Mouse (Mus musculus): Measurements from ENCODE around the gene Egfem1. TPM values are rescaled to one million over a fixed set of nuclear protein-coding genes. Genes with fewer than 3 reads are reported as not detected.

Egfem1 gene
- total and polyA plus RNA-seq, 2 experiments, result 0.48 to 1.5 TPM

DNA sequence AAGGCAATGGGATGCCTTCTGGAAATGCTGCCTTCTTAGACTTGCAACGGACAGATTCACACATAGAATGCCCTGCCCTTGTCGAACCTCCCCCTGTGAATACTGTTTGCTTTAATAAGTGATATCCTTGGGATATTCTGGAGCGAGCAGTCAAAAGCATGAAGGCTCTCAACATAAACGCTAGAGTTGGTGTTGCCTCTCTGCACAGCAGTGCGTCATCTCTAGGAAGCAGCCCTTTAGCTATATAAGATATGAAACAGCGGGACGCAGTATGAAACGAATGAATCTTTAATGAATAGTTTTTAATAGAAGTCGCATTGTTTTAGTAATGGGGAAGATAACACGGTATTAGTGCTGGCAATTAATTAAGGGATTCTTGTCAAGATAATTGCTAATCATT is 101.2 kb downstream of the Egfem1 start:
- DNase-seq (ENCODE audit: extremely low read depth, low read depth, low spot score), result no peak
- TF ChIP-seq POLR2A (IDR thresholded peaks at IDR 0.05; ENCODE audit: extremely low read depth, insufficient read depth, low read length), result no peak
- TF ChIP-seq CTCF (IDR thresholded peaks at IDR 0.05; ENCODE audit: low read depth, low read length), result no peak

DNA sequence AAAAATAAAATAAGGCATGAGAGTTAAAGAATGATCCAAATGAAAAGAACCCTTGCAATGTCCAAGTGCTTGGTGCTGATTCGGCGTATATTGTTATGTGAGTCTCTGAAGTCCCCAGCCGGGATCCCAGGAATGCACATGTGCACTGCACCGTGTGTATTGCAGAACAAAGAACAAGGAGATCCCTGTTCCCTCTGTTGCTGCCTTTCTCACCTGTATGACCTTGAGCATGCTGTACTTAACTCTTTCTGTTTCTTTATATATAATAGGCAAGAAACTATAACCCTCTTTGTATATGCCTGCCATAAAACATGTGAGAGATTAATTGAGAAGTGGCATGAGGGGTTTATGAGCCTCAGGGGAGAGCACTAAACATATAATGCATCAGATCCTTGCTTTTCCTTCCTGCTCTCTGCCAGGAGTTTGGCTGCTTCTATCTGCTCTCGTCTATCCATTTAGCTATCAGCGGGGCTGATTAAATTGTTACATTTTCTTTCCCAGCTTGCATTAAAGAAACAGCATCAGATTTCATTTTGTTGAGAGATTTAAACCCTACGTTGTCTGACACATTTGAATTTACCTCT is 101.9 kb downstream of the Egfem1 start:
- H3K36me3 ChIP-seq (ENCODE audit: control insufficient read depth, insufficient read depth, low read length), result no peaks in the 10 kb centered on the region
- no peak overlapping the region for H3K27ac ChIP-seq (replicated peaks; ENCODE audit: insufficient read depth, low read depth, low read length)
- no peaks in the 10 kb centered on the region for H3K79me2 ChIP-seq (ENCODE audit: control insufficient read depth, insufficient read depth, low read length)
- no peaks in the 10 kb centered on the region for H3K4me1 ChIP-seq (ENCODE audit: control insufficient read depth, insufficient read depth, low read length)
- no peak for DNase-seq (ENCODE audit: extremely low read depth, low read depth, low spot score)
- H3K9ac ChIP-seq (ENCODE audit: low read depth, low read length), result no peak overlapping the region
- no peaks in the 10 kb centered on the region for H3K27me3 ChIP-seq (ENCODE audit: control insufficient read depth, insufficient read depth, low read length)
- no peak for TF ChIP-seq CTCF (IDR thresholded peaks at IDR 0.05; ENCODE audit: low read depth, low read length)
- TF ChIP-seq POLR2A (IDR thresholded peaks at IDR 0.05; ENCODE audit: extremely low read depth, insufficient read depth, low read length), result no peak
- H3K4me3 ChIP-seq (ENCODE audit: insufficient read depth, low read depth, low read length), result no peak overlapping the region
- WGBS, result 76% methylated on average over 7 of the region's 7 CpGs

More for the DNA sequence above, 101.2 kb downstream of the Egfem1 start:
- Histone ChIP-seq H3K79me2 (ENCODE audit: control insufficient read depth, insufficient read depth, low read length) (no peaks in the 10 kb centered on the region), H3K27me3 (ENCODE audit: control insufficient read depth, insufficient read depth, low read length) (no peaks in the 10 kb centered on the region), H3K4me1 (ENCODE audit: control insufficient read depth, insufficient read depth, low read length) (no peaks in the 10 kb centered on the region), H3K36me3 (ENCODE audit: control insufficient read depth, insufficient read depth, low read length) (no peaks in the 10 kb centered on the region), H3K27ac (replicated peaks; ENCODE audit: insufficient read depth, low read depth, low read length) (no peak overlapping the region), H3K9ac (ENCODE audit: low read depth, low read length) (no peak overlapping the region), H3K4me3 (ENCODE audit: insufficient read depth, low read depth, low read length) (no peak overlapping the region)
- 90% methylated on average over 10 of the region's 10 CpGs for WGBS

DNA sequence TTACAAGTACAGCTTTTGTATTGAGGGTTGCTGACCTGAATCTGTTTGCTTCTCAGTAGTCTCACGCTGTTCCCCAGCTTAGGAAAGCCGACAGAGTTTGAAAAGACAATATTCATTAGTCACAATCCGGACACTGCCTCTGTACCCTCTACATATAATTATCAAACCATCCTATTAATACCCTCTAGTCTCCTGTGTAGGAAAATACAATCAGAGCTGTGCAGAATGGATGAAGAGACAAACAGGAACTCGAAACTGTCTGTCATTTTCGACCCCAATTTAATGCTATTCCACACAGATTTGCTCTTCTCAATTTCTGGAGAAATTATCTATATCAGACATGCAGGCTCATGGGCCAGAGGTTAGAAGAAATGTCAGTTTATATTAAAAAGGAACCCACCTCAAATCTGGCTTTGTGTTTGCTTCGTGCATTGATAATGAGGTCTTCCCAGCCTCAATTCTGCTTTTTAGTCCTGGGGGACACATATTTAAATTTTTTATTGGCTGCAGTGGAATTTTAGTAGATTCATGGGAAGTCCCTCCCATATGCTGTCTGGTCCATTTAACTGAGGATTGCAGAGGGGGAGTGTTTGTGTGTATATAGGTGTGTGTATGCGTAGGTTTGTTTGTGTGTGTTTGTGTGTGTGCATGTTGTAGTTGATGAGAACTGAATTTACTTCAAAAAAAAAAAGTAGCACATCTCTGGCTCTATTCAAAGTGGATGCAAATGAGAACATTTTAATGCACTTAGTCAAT is 102.8 kb downstream of the Egfem1 start:
- Histone ChIP-seq H3K79me2 (ENCODE audit: control insufficient read depth, insufficient read depth, low read length) (no peaks in the 10 kb centered on the region), H3K36me3 (ENCODE audit: control insufficient read depth, insufficient read depth, low read length) (no peaks in the 10 kb centered on the region), H3K27ac (replicated peaks; ENCODE audit: insufficient read depth, low read depth, low read length) (no peak overlapping the region), H3K4me1 (ENCODE audit: control insufficient read depth, insufficient read depth, low read length) (no peaks in the 10 kb centered on the region), H3K4me3 (ENCODE audit: insufficient read depth, low read depth, low read length) (no peak overlapping the region), H3K9ac (ENCODE audit: low read depth, low read length) (no peak overlapping the region), H3K27me3 (ENCODE audit: control insufficient read depth, insufficient read depth, low read length) (no peaks in the 10 kb centered on the region)
- no peak for TF ChIP-seq CTCF (IDR thresholded peaks at IDR 0.05; ENCODE audit: low read depth, low read length)
- no peak for TF ChIP-seq POLR2A (IDR thresholded peaks at IDR 0.05; ENCODE audit: extremely low read depth, insufficient read depth, low read length)
- no peak for DNase-seq (ENCODE audit: extremely low read depth, low read depth, low spot score)
- WGBS, result 76% methylated on average over 7 of the region's 7 CpGs

DNA sequence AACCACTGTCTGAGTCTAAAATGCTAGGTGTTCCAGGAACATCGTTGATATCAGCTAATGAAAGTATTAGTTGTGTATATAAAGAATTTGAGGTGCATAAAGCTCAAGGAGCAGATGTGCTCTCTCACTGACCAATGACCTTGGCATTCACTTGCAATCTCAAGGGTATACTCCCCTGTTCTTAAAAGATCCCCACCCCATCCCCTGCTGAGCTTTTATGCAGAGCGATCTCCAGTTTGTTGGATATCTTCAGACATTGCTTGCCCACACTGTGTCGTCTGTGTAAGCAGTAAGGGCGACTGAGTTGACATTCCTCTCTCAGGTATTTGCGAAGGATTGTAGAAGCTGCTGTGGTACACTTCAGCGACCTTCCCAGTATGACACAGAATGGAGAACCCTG is 108.4 kb downstream of the Egfem1 start:
- H3K4me3 ChIP-seq (ENCODE audit: insufficient read depth, low read depth, low read length), result no peak overlapping the region
- DNase-seq (ENCODE audit: extremely low read depth, low read depth, low spot score), result no peak
- no peak overlapping the region for H3K27ac ChIP-seq (replicated peaks; ENCODE audit: insufficient read depth, low read depth, low read length)
- H3K4me1 ChIP-seq (ENCODE audit: control insufficient read depth, insufficient read depth, low read length), result no peaks in the 10 kb centered on the region
- no peak for TF ChIP-seq POLR2A (IDR thresholded peaks at IDR 0.05; ENCODE audit: extremely low read depth, insufficient read depth, low read length)
- TF ChIP-seq CTCF (IDR thresholded peaks at IDR 0.05; ENCODE audit: low read depth, low read length), result no peak
- no peaks in the 10 kb centered on the region for H3K79me2 ChIP-seq (ENCODE audit: control insufficient read depth, insufficient read depth, low read length)
- WGBS, result 54% methylated on average over 6 of the region's 6 CpGs
- H3K9ac ChIP-seq (ENCODE audit: low read depth, low read length), result no peak overlapping the region
- no peaks in the 10 kb centered on the region for H3K36me3 ChIP-seq (ENCODE audit: control insufficient read depth, insufficient read depth, low read length)
- H3K27me3 ChIP-seq (ENCODE audit: control insufficient read depth, insufficient read depth, low read length), result no peaks in the 10 kb centered on the region

DNA sequence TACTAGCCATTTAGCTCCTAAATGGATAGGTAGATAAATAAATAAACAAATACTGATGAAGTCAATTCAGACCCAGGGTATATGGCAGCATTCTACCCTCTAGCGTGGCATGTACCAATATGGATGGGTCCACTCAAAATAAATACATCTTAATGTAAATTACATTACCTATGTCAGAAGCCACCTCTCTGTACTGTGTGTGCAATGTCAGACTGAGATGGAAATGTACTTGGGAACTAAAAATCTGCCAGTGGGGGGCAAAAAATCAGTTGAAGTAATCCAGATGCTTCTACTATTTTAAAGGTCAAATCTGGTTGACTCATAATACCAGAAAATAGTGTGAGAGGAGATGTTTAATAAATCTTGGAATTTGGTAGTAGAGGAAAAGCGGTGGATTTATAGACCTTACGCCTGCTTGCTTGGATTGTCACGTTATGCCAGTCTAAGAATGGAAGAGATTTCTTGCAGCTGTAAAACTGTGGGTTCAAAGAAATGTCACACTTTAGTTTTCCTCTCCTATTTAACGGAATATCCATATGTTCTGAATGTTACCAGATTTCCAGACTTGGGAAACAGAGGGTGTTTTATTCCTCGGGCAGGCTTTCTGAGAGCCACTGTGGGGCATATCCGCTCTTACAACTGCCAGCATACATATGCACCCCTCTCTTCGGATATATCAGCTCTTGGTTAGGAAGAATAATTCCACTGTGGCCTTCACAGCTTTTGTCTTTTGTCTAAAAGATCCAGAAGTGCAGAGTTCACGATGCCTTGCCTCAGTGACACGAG is 116.1 kb downstream of the Egfem1 start:
- H3K4me3 ChIP-seq (ENCODE audit: insufficient read depth, low read depth, low read length), result no peak overlapping the region
- H3K36me3 ChIP-seq (ENCODE audit: control insufficient read depth, insufficient read depth, low read length), result no peaks in the 10 kb centered on the region
- no peak overlapping the region for H3K9ac ChIP-seq (ENCODE audit: low read depth, low read length)
- TF ChIP-seq CTCF (IDR thresholded peaks at IDR 0.05; ENCODE audit: low read depth, low read length) (no peak), POLR2A (IDR thresholded peaks at IDR 0.05; ENCODE audit: extremely low read depth, insufficient read depth, low read length) (no peak)
- H3K27me3 ChIP-seq (ENCODE audit: control insufficient read depth, insufficient read depth, low read length), result no peaks in the 10 kb centered on the region
- no peak overlapping the region for H3K27ac ChIP-seq (replicated peaks; ENCODE audit: insufficient read depth, low read depth, low read length)
- H3K79me2 ChIP-seq (ENCODE audit: control insufficient read depth, insufficient read depth, low read length), result no peaks in the 10 kb centered on the region
- H3K4me1 ChIP-seq (ENCODE audit: control insufficient read depth, insufficient read depth, low read length), result no peaks in the 10 kb centered on the region
- WGBS, result 91% methylated on average over 10 of the region's 10 CpGs
- no peak for DNase-seq (ENCODE audit: extremely low read depth, low read depth, low spot score)

Measured in liver, adult 2 months (tissue).